Mouse (Mus musculus) limb, embryonic 14.5 days (tissue): ENCODE results near the gene Srpk1. TPM values are rescaled to one million over a fixed set of nuclear protein-coding genes. Genes with fewer than 3 reads are reported as not detected.

Experiments used
- ATAC-seq: fragments of 200-750 bp; cut with Nextera tagmentation; 2 replicates; pipeline ENCODE4 v1.8.0; 2017; ENCODE audit warnings: low read depth, moderate number of reproducible peaks, moderate TSS enrichment; ENCODE audit not compliant: low FRiP score
- DNase-seq: peaks from one replicate; pipeline ENCODE4 v3.0.0-alpha.2; 2015; ENCODE audit warnings: low spot score
- H3K27ac ChIP-seq: fragments of 300-500 bp; sonication (generic); replicated peaks from 2 replicates; pipeline ENCODE4 v1.5.1; 2014; ENCODE audit warnings: low read depth, mild to moderate bottlenecking, low read length, moderate library complexity, mixed read lengths
- H3K27me3 ChIP-seq: fragments of 300-500 bp; sonication (generic); 2 replicates; pipeline ENCODE4 v1.6.1; 2014; ENCODE audit warnings: low read length, mixed read lengths; ENCODE audit not compliant: control insufficient read depth, insufficient read depth
- H3K36me3 ChIP-seq: fragments of 300-500 bp; sonication (generic); 2 replicates; pipeline ENCODE4 v1.6.1; 2014; ENCODE audit warnings: mild to moderate bottlenecking, low read length, moderate library complexity, mixed read lengths; ENCODE audit not compliant: control insufficient read depth, insufficient read depth
- H3K4me1 ChIP-seq: fragments of 300-500 bp; sonication (generic); 2 replicates; pipeline ENCODE4 v1.6.1; 2014; ENCODE audit warnings: antibody characterized with exemption, low read length, mixed read lengths; ENCODE audit not compliant: control insufficient read depth, insufficient read depth
- H3K4me2 ChIP-seq: fragments of 300-500 bp; sonication (generic); replicated peaks from 2 replicates; pipeline ENCODE4 v1.6.1; 2014; ENCODE audit warnings: low read depth, mild to moderate bottlenecking, low read length, moderate library complexity; ENCODE audit not compliant: severe bottlenecking
- H3K4me3 ChIP-seq: fragments of 300-500 bp; sonication (generic); replicated peaks from 2 replicates; pipeline ENCODE4 v1.5.1; 2014; ENCODE audit warnings: low read length
- H3K9ac ChIP-seq: fragments of 300-500 bp; sonication (generic); 2 replicates; pipeline ENCODE4 v1.6.1; 2014; ENCODE audit warnings: mild to moderate bottlenecking, low read depth, low read length, moderate library complexity; ENCODE audit not compliant: severe bottlenecking
- H3K9me3 ChIP-seq: fragments of 300-500 bp; sonication (generic); 2 replicates; pipeline ENCODE4 v1.6.1; 2016; ENCODE audit warnings: low read length; ENCODE audit not compliant: control insufficient read depth
- POLR2A ChIP-seq: fragments of 200-500 bp; IDR thresholded peaks from 2 replicates; pipeline ENCODE4 v1.8.0; 2012; ENCODE audit warnings: inconsistent platforms, mild to moderate bottlenecking, moderate library complexity, borderline replicate concordance; ENCODE audit not compliant: insufficient read depth, insufficient read length; ENCODE audit errors: extremely low read depth
- WGBS: fragments of 180-500 bp; shearing (Covaris S2); extraction: QIAGEN DNeasy Blood & Tissue Kit; methylation state at CpG from one replicate; pipeline ENCODE4 v1.1.7; 2014; 5-methylcytosine and 5-hydroxymethylcytosine counted together
- polyA plus RNA-seq, 2 experiments: library from polyadenylated mRNA; depleted of rRNA in 1 of 2; stranded (reverse) in 1 of 2; unstranded in 1 of 2; fragments of >200 nt; fragmentation: Nextera tagmentation in 1 of 2; extraction: Ambion mirVana in 1 of 2; gene quantifications; 2 replicates each; pipeline versions ENCODE4 v1.2.1 to v1.2.3; 2012 to 2014

Srpk1 gene
- polyA plus RNA-seq, 2 experiments: 59.8 to 101 TPM

- WGBS: 28% methylated on average over 4 of the region's 4 CpGs
These were observed 29.5 kb downstream of the Srpk1 start for GRCm38 (mm10) chr17:28592998-28593397.

GRCm38 (mm10) chr17:28591476-28591875, 31.0 kb downstream of the Srpk1 start:
- peaks cover 81% of the 10 kb centered on the region for H3K36me3 ChIP-seq
- 97% methylated on average over 5 of the region's 5 CpGs for WGBS

More at GRCm38 (mm10) chr17:28592998-28593397, 29.5 kb downstream of the Srpk1 start:
- ATAC-seq (peak; percentile 34), DNase-seq (peak; percentile 28)
- H3K36me3 ChIP-seq: peaks cover 90% of the 10 kb centered on the region
- no peaks in the 10 kb centered on the region for H3K9me3 ChIP-seq
- H3K4me3 ChIP-seq: no peak overlapping the region
- no peak overlapping the region for H3K27ac ChIP-seq
- no peak overlapping the region for H3K4me2 ChIP-seq
- no peaks in the 10 kb centered on the region for H3K27me3 ChIP-seq
- no peaks in the 10 kb centered on the region for H3K4me1 ChIP-seq
- TF ChIP-seq POLR2A: no peak
- no peak overlapping the region for H3K9ac ChIP-seq

GRCm38 (mm10) chr17:28590596-28590995, 31.9 kb downstream of the Srpk1 start:
- H3K4me1 ChIP-seq: no peaks in the 10 kb centered on the region
- H3K27ac ChIP-seq: no peak overlapping the region
- WGBS: 90% methylated on average over 3 of the region's 3 CpGs
- no peak overlapping the region for H3K9ac ChIP-seq
- peaks cover 72% of the 10 kb centered on the region for H3K36me3 ChIP-seq
- no peak for DNase-seq
- TF ChIP-seq POLR2A: no peak
- H3K9me3 ChIP-seq: no peaks in the 10 kb centered on the region
- no peaks in the 10 kb centered on the region for H3K27me3 ChIP-seq
- ATAC-seq: no peak
- H3K4me3 ChIP-seq: no peak overlapping the region
- H3K4me2 ChIP-seq: no peak overlapping the region

More at GRCm38 (mm10) chr17:28591476-28591875, 31.0 kb downstream of the Srpk1 start:
- ATAC-seq (no peak), DNase-seq (no peak)
- Histone ChIP-seq H3K9me3 (no peaks in the 10 kb centered on the region), H3K4me1 (no peaks in the 10 kb centered on the region), H3K4me3 (no peak overlapping the region), H3K27me3 (no peaks in the 10 kb centered on the region), H3K4me2 (no peak overlapping the region), H3K27ac (no peak overlapping the region), H3K9ac (no peak overlapping the region)
- TF ChIP-seq POLR2A: no peak

- no peak for DNase-seq
- no peaks in the 10 kb centered on the region for H3K9me3 ChIP-seq
- H3K4me1 ChIP-seq: no peaks in the 10 kb centered on the region
- H3K27me3 ChIP-seq: no peaks in the 10 kb centered on the region
- no peak overlapping the region for H3K9ac ChIP-seq
- H3K4me3 ChIP-seq: no peak overlapping the region
- no peak overlapping the region for H3K4me2 ChIP-seq
- peaks cover 58% of the 10 kb centered on the region for H3K36me3 ChIP-seq
- H3K27ac ChIP-seq: no peak overlapping the region
- TF ChIP-seq POLR2A: no peak
- ATAC-seq: no peak
- 85% methylated on average over 2 of the region's 2 CpGs for WGBS
These were observed 33.9 kb downstream of the Srpk1 start for GRCm38 (mm10) chr17:28588591-28588990.

- H3K4me3 ChIP-seq: no peak overlapping the region
- no peak overlapping the region for H3K4me2 ChIP-seq
- DNase-seq: no peak
- peaks cover 37% of the 10 kb centered on the region for H3K36me3 ChIP-seq
- no peak overlapping the region for H3K9ac ChIP-seq
- no peaks in the 10 kb centered on the region for H3K4me1 ChIP-seq
- TF ChIP-seq POLR2A: no peak
- no peaks in the 10 kb centered on the region for H3K27me3 ChIP-seq
- H3K9me3 ChIP-seq: no peaks in the 10 kb centered on the region
- WGBS: 42% methylated on average over 3 of the region's 3 CpGs
- ATAC-seq: no peak
- no peak overlapping the region for H3K27ac ChIP-seq
These were observed 36.0 kb downstream of the Srpk1 start for GRCm38 (mm10) chr17:28586509-28586908.

GRCm38 (mm10) chr17:28581056-28581455, 41.5 kb downstream of the Srpk1 start:
- no peak for TF ChIP-seq POLR2A
- no peak for ATAC-seq
- Histone ChIP-seq H3K4me3 (no peak overlapping the region), H3K4me1 (no peaks in the 10 kb centered on the region), H3K27me3 (no peaks in the 10 kb centered on the region), H3K27ac (no peak overlapping the region), H3K36me3 (no peaks in the 10 kb centered on the region), H3K9ac (no peak overlapping the region), H3K9me3 (no peaks in the 10 kb centered on the region), H3K4me2 (no peak overlapping the region)
- no peak for DNase-seq
- WGBS: 58% methylated on average over 2 of the region's 2 CpGs
